Mouse (Mus musculus): ENCODE data around the gene Cnot6.

- TF ChIP-seq CTCF (IDR thresholded peaks at IDR 0.05; ENCODE audit: extremely low read depth, insufficient read depth, low read length) (no peak), POLR2A (IDR thresholded peaks at IDR 0.05; ENCODE audit: extremely low read depth, insufficient read depth, low read length) (no peak)
Measured at GRCm38 (mm10) chr11:49663310-49663709, 49.2 kb downstream of the Cnot6 start, which contains the start of gene Scgb3a1.
